Mouse (Mus musculus): ENCODE measurements around the gene Enthd1. TPM values are rescaled to one million over a fixed set of nuclear protein-coding genes. Genes with fewer than 3 reads are reported as not detected.
"Not testable (repeated sequence)": the region's sequence is repeated elsewhere in the genome, so short reads cannot be mapped to it uniquely, and the experiment has no call there.

Gene Enthd1
- total RNA-seq (2022), result not detected

DNA sequence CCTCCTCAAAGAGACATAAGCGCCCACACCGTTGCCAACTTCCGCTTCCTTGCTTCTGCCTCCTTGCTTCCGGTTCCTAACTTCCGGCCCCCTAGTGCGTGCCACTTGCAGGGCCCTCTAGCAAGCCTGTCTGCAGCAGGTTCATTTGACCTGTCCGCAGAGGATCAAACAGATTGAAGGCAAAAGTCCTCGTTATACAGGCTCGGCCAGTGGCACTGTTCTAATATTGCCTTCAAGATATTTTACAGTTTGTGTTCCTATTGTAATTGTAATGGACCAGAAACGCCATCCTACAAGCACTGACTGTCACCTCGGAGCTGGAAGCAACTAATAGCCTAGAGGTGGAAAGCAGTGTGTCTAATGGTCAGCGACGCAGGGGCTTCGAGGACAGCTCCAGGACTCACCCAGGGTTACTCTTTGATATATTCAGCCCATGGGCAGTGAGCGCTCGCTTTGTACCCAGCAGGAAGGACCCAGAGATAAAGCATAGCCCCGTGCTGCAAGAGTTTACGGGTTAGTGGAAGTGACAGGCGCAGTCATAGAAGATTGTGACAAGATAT, at the start of gene Enthd1:
Gene Enthd1, minus strand, starts transcription at position 51 of the 560 bp plus-strand sequence.
- DNase-seq (ENCODE audit: low spot score), result no peak

GRCm38 (mm10) chr15:80613904-80614303, 48.9 kb upstream of the Enthd1 start:
- DNase-seq (ENCODE audit: low spot score), result no peak

GRCm38 (mm10) chr15:80611478-80611877, 46.5 kb upstream of the Enthd1 start:
- DNase-seq (ENCODE audit: low spot score), result no peak

DNA sequence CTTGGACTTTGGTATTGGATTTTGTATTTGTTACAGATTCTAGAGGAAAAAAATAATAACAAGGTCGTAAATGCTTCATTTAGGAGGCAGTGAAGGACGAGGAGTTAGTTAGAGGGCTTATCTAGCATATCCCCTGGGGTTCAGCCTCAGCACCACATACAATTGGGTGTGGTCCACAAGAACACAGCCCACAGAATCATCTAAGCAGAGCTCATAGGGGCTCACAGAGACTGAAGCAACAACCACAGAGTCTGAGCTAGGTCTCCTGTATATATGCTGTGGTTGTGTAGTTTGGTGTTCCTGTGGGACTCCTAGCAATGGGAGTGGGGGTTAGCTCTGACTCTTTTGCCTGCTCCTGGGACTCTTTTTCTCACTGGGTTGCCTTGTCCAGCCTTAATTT, 45.4 kb upstream of the Enthd1 start:
- DNase-seq (ENCODE audit: low spot score), result no peak

- DNase-seq (ENCODE audit: low spot score), result no peak
Measured at GRCm38 (mm10) chr15:80607970-80608369, 43.0 kb upstream of the Enthd1 start.

DNA sequence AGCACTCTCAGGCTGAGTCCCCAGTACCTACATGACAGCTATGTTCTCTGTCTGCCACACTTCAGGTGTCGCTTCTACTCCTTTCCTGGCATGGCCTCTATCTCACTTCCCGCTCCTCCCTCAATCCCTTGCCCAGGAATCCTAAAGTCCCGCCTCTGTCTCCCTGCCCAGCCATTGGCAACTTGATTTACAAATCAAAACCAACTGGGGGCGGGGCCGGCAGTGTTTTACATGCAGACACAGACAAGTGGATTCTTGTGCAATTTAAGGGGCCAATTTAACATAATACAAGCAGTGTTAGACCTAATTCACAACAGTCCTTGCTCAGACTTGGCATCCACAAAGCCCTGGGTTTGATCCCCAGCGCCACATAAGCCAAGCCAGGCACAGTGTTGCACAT, 39.1 kb upstream of the Enthd1 start:
- no peak for DNase-seq (ENCODE audit: low spot score)

- no peak for DNase-seq (ENCODE audit: low spot score)
Measured at GRCm38 (mm10) chr15:80602487-80602886, 37.5 kb upstream of the Enthd1 start.

DNA sequence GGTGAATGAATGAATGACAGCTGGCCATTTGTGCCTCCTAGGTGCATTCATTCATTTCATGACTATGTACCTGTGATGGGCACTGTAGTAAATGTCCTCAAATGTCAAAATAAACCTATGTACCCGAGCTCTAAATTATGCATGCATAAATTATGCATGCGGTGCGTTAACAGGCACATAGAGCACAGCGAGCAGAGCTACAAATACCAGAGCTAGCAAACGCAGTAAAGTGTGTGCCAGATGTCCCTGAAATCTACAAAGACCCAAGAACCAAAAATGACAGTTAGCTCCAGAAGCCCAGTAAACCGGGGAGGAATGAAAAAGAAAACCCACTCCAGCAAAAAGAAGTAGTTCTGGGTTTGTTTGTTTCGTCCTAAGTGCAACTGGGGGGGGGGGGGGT, 36.5 kb upstream of the Enthd1 start:
- DNase-seq (ENCODE audit: low spot score), result no peak

DNA sequence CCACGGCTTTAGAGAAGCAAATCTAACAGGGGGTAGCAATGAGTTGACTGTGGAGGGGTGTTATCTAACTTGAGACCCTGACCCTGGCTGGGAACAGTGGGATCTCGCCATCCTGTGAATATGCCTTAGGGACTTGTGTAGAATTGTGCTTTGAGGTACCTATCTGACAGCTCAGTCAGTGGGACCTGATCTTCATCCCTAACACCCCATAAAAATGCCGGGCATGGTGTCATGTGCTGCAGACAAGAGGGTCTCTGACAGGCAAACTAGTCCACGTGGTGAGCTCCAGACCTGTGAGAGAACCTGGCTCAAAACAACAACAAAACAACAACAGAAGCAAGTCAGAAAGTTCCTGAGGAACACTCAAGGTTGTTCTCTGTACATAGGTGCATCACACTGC, 34.9 kb upstream of the Enthd1 start:
- DNase-seq (ENCODE audit: low spot score), result no peak

GRCm38 (mm10) chr15:80599213-80599750, 34.3 kb upstream of the Enthd1 start:
- DNase-seq (ENCODE audit: low spot score), result peak; percentile 20

- no peak for DNase-seq (ENCODE audit: low spot score)
Measured at GRCm38 (mm10) chr15:80598750-80599149, 33.8 kb upstream of the Enthd1 start.

- no peak for DNase-seq (ENCODE audit: low spot score)
Measured at GRCm38 (mm10) chr15:80593877-80594276, 28.9 kb upstream of the Enthd1 start.

GRCm38 (mm10) chr15:80592737-80593136, 27.8 kb upstream of the Enthd1 start:
- DNase-seq (ENCODE audit: low spot score), result no peak

DNA sequence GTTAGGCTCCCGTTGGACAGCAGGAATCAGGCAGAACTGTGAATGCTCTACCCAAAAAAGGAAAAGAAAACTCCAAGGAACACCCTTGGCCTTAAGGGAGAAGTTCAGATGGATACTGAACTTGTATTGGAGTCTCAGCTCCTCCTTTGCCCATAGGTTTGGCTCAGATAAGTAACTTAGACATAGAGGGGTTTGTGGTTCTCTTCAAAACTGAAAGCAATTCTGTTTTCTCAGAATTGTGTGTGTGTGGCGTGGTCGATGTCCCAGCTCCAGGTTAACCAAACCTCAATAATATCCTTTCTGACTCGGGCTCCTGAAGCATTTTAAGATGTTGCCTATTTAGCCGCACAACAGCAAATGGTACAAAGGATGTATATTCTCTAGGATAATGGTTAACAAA, 25.7 kb upstream of the Enthd1 start:
- DNase-seq (ENCODE audit: low spot score), result no peak

GRCm38 (mm10) chr15:80586296-80586695, 21.3 kb upstream of the Enthd1 start:
- no peak for DNase-seq (ENCODE audit: low spot score)

GRCm38 (mm10) chr15:80582581-80583495, 17.9 kb upstream of the Enthd1 start:
- no peak for DNase-seq (ENCODE audit: low spot score)

DNA sequence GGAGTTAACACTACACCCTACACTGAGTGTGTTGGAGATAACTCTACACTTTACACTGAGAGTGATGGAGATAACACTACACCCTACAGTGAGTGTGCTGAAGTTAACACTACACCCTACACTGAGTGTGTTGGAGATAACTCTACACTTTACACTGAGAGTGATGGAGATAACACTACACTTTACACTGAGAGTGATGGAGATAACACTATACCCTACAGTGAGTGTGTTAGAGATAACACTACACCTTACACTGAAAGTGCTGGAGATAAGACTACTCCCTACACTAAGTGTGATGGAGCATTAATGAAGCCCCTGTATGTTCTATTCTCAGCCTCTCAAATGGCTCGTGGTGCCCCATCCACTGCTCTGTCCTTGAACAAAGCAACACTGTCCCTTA, 15.6 kb upstream of the Enthd1 start:
- DNase-seq (ENCODE audit: low spot score), result not testable (repeated sequence)

DNA sequence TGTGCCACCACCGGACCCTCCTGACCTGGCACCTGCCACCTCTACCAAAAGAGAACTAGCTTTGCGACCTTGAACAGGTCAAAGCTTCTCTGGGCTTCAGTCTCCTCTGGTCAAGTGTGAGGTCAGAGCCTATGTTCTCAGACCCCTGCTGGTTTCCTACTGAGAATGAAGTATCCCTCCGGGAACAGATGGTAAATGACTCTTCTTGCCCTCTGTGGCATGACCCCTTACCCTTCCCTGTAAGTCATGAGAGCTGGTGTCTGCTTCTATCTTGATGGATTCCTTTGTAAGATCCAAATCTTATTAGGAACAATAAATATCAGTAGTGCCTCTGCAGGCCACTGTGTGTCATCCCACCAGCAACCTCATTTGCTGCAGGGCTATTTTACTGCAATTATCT, 14.2 kb upstream of the Enthd1 start:
- no peak for DNase-seq (ENCODE audit: low spot score)

DNA sequence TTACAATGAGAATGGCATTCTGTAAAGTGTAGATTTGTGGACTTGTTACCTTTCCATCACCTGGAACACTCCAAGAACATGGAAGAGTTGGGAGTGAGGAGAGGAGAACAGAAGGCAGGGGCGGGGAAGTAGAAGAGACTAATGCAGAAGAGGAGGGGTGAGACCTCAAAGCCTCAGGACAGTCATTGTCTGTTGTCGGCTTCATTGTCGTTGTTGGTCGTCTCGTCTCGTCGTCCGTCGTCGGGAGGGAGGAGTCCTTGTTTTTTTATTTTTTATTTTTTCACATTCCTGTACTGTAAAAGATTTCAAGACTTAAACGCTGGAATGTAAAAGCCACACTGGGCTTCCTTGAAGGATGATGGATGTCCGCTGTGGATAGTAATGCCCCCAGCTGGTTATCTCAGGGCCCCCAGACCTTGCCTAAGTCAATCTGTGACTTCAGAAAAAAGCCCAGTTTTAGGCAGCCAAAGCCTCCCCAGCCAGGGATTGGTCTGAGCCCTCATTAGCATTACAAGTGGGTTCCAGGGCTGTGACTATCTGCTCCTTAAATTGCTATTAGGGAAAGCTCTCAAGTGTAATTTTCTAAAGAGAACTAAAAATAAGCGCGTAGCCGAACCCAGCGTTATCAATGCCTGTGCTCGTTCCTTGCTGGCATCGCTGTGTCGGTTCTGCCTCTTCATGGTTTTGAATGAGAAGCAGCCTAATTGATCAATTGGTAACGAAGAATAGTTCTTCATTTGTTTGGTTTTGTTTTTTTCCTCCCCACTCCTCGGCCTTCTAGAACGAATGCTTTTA, 12.4 kb upstream of the Enthd1 start:
- no peak for DNase-seq (ENCODE audit: low spot score)

DNA sequence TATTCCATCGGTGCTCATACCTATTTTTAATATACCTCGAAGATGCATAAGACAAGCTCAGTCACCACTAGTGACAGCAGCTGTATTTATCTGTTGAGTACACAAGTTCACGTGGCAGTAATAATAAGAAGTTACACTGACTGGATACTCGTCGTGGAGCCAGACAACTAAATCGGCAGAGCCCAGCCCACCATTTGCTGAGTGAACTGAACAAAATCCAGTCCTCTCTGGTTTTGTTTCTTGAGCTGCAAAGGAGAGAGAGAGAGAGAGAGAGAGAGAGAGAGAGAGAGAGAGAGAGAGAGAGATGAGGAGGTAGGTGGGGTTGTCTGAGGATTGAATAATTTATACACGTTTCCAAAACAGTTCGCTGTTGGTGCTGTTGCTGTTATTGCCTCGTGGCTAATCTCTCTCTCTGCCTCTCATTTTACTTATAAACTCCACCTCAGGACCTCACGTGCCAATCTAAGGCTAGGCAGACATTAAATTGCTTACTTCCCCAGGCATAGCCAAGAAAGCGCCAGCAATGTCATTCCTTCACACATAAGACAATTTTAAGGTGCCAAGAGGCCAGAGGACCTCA, 11.5 kb upstream of the Enthd1 start:
- DNase-seq (ENCODE audit: low spot score), result no peak

DNA sequence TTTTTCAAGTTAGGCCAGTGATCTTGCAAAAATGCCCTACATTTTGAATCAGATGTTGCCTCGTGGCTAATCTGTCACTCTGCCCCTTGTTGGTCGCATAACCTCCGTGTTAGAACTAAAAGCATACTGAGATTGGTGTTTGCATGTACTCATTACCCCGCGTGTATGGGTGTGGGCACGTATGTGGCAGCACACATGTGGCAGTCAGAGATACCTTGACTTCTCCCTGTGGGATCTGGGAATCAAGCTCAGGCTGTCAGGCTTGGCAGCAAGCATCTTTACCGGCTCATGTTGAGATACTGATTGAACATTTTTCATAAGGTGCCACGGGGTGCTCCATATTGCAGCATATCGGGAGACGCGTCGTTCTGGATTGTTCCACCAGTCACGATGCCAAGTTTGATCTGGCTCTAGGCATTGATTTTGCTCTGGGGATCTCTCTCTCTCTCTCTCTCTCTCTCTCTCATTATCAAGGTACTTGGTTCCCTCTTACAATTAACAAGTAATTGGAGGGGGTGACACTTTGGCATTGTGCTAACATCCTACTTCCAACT, 10.9 kb upstream of the Enthd1 start:
- DNase-seq (ENCODE audit: low spot score), result no peak
